ENCODE assay signal across 8 mouse cellular contexts in the genomic region with DNA sequence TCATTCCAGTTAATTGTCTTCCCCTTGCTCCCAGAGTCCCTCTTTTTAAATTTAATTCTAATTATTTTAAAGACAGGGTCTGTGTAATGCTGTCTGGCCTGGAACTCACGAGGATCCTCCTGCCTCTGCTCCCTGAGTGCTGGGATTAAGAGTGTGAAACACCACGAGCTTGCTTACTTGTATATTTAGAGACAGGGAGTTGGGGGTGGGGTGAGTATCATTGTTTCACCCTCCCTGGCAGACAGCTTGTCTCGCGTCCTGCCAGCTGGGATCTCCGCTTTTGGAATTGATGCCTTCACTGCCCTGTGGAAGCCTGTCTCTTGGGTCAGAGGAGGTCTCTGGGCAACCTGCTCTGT. TPM values are rescaled to one million over a fixed set of nuclear protein-coding genes. Genes with fewer than 3 reads are reported as not detected.
A peak's percentile ranks its signal among the peaks of the same experiment; 100 is the strongest.
DNase-seq lines count a peak whose midpoint lies in the region; ATAC-seq and TF ChIP-seq lines count a peak whose summit lies in the region.

No protein-coding gene starts in this region.

- TF ChIP-seq POLR2A in cortical plate, adult 2 months (IDR thresholded peaks at IDR 0.05; ENCODE audit: extremely low read depth, insufficient read depth, low read length), result no peak

- peak overlapping the region; percentile 98 for H3K4me3 ChIP-seq in heart, embryonic 13.5 days
- peak overlapping the region; percentile 97 for H3K4me3 ChIP-seq in E14TG2a.4 (replicated peaks; ENCODE audit: low read length)
- peak overlapping the region; percentile 92 for H3K4me3 ChIP-seq in cortical plate, adult 2 months (ENCODE audit: insufficient read depth, low read length)
- peak overlapping the region; percentile 70 for H3K4me3 ChIP-seq in hindbrain, embryonic 15.5 days

- WGBS in heart, embryonic 13.5 days, result 21% methylated on average over 5 of the region's 5 CpGs
- WGBS in hindbrain, embryonic 15.5 days, result 34% methylated on average over 5 of the region's 5 CpGs

- H3K9ac ChIP-seq in heart, embryonic 13.5 days, result no peak overlapping the region
- no peak overlapping the region for H3K9ac ChIP-seq in hindbrain, embryonic 15.5 days

- peaks cover 8% of the 10 kb centered on the region for H3K4me1 ChIP-seq in heart, embryonic 13.5 days
- H3K4me1 ChIP-seq in E14TG2a.4 (replicated peaks; ENCODE audit: low read depth, low read length), result peaks cover 41% of the 10 kb centered on the region
- no peaks in the 10 kb centered on the region for H3K4me1 ChIP-seq in cortical plate, adult 2 months (ENCODE audit: control insufficient read depth, insufficient read depth, low read length)
- H3K4me1 ChIP-seq in hindbrain, embryonic 15.5 days (replicated peaks), result no peaks in the 10 kb centered on the region; the same call in 1 of the 2 replicates

- H3K27me3 ChIP-seq in heart, embryonic 13.5 days (replicated peaks), result no peaks in the 10 kb centered on the region
- no peaks in the 10 kb centered on the region for H3K27me3 ChIP-seq in E14TG2a.4 (ENCODE audit: insufficient read depth, low read length)
- no peaks in the 10 kb centered on the region for H3K27me3 ChIP-seq in hindbrain, embryonic 15.5 days

- peak overlapping the region; percentile 83 for H3K4me2 ChIP-seq in heart, embryonic 13.5 days
- H3K4me2 ChIP-seq in hindbrain, embryonic 15.5 days, result peak overlapping the region; percentile 76

- DNase-seq in heart, adult 18-20 months, result no peak
- DNase-seq in lung, postnatal 36 days, result peak; percentile 49
- no peak for DNase-seq in T-cell, adult 2 months (ENCODE audit: low spot score)
- no peak for DNase-seq in layer of hippocampus, postnatal 25 days (ENCODE audit: extremely low spot score in 1 of 2, low spot score in 1 of 2)

- peaks cover 19% of the 10 kb centered on the region for H3K36me3 ChIP-seq in heart, embryonic 13.5 days
- peaks cover 26% of the 10 kb centered on the region for H3K36me3 ChIP-seq in E14TG2a.4 (ENCODE audit: insufficient read depth, low read length)
- H3K36me3 ChIP-seq in hindbrain, embryonic 15.5 days, result peaks cover 4% of the 10 kb centered on the region; the same call in 1 of the 2 replicates

- H3K27ac ChIP-seq in heart, embryonic 13.5 days (replicated peaks), result peak overlapping the region; percentile 97
- H3K27ac ChIP-seq in cortical plate, adult 2 months (ENCODE audit: insufficient read depth, low read length), result no peak overlapping the region
- H3K27ac ChIP-seq in hindbrain, embryonic 15.5 days (replicated peaks), result peak overlapping the region; percentile 91

- no peak for TF ChIP-seq CTCF in E14TG2a.4 (conservative IDR thresholded peaks at IDR 0.05; ENCODE audit: low read length)
- TF ChIP-seq CTCF in cortical plate, adult 2 months (IDR thresholded peaks at IDR 0.05; ENCODE audit: extremely low read depth, insufficient read depth, low read length), result no peak

- H3K9me3 ChIP-seq in heart, embryonic 13.5 days, result no peaks in the 10 kb centered on the region
- H3K9me3 ChIP-seq in E14TG2a.4 (ENCODE audit: low read length), result no peaks in the 10 kb centered on the region
- H3K9me3 ChIP-seq in hindbrain, embryonic 15.5 days, result no peaks in the 10 kb centered on the region

- ATAC-seq in heart, embryonic 13.5 days (ENCODE audit: extremely low read depth, insufficient number of reproducible peaks, low FRiP score, low TSS enrichment), result no peak
- 0 out of 2 replicates have a peak, but pooled peaks have one; percentile 46 for ATAC-seq in hindbrain, embryonic 15.5 days (ENCODE audit: low FRiP score, low read depth)

RNA-seq across cellular contexts. Expression of a gene that starts 0.3 kb away (rescaled TPM):
- 98.5 and 99.1 TPM in 2 replicates for polyA plus RNA-seq in heart, embryonic 13.5 days (2015; fragmentation: Nextera tagmentation; extraction: Ambion mirVana)
- 10 to 100 TPM; 69.2 to 71.5 TPM for total RNA-seq in heart, adult 18-20 months (2021)
- polyA plus RNA-seq in cortical plate, adult 2 months (2012; rRNA removed), result 42.1 and 43.3 TPM in 2 replicates
- polyA plus RNA-seq in hindbrain, embryonic 15.5 days (2015; fragmentation: Nextera tagmentation; extraction: Ambion mirVana), result 137 and 139 TPM in 2 replicates
- total RNA-seq in layer of hippocampus, postnatal 25 days (2021), result 10 to 100 TPM; 68.7 to 70.1 TPM

RNA-seq across cellular contexts. Expression of a gene that starts 58.0 kb away (rescaled TPM):
- 146 and 153 TPM in 2 replicates for polyA plus RNA-seq in heart, embryonic 13.5 days (2015; fragmentation: Nextera tagmentation; extraction: Ambion mirVana)
- 1 to 10 TPM; 6.0 to 6.5 TPM for total RNA-seq in heart, adult 18-20 months (2021)
- 7.4 and 7.8 TPM in 2 replicates for polyA plus RNA-seq in cortical plate, adult 2 months (2012; rRNA removed)
- 74.1 and 75.5 TPM in 2 replicates for polyA plus RNA-seq in hindbrain, embryonic 15.5 days (2015; fragmentation: Nextera tagmentation; extraction: Ambion mirVana)
- total RNA-seq in layer of hippocampus, postnatal 25 days (2021), result 10 to 100 TPM; 16.6 to 17.5 TPM
